Mouse (Mus musculus): ENCODE data around the gene Dnah3. TPM values are rescaled to one million over a fixed set of nuclear protein-coding genes. Genes with fewer than 3 reads are reported as not detected.
A peak's percentile ranks its signal among the peaks of the same experiment; 100 is the strongest.

Gene Dnah3
- total RNA-seq (2021) = under 1 TPM; 0.16 to 0.20 TPM
- long read RNA-seq, experiment 1, partial matches to known transcripts = 0 of 1 reads
- long read RNA-seq, experiment 1, other reads (novel, unspliced or antisense) = 1 of 1 reads
- long read RNA-seq, experiment 2 = 0 reads

- no peak for DNase-seq
Observed at GRCm38 (mm10) chr7:120095180-120095579, at the start of gene Dnah3. Gene Dnah3 (minus strand): TSS chr7:120095280.

GRCm38 (mm10) chr7:120142743-120143142 is 47.7 kb upstream of the Dnah3 start:
- DNase-seq = no peak

- DNase-seq = no peak
Observed at GRCm38 (mm10) chr7:120128951-120129350, 33.9 kb upstream of the Dnah3 start.

GRCm38 (mm10) chr7:120127686-120128059 is 32.6 kb upstream of the Dnah3 start:
- no peak for DNase-seq

- DNase-seq = no peak
Observed at GRCm38 (mm10) chr7:120126976-120127685, 32.1 kb upstream of the Dnah3 start.

- peak; percentile 68 to 80 for DNase-seq
Observed at GRCm38 (mm10) chr7:120124844-120125243, 29.8 kb upstream of the Dnah3 start.

- peak; percentile 39 to 44 for DNase-seq
Observed at GRCm38 (mm10) chr7:120123776-120124175, 28.7 kb upstream of the Dnah3 start.

- peak; percentile 66 to 73 for DNase-seq
Observed at GRCm38 (mm10) chr7:120117529-120117928, 22.4 kb upstream of the Dnah3 start.

- DNase-seq = no peak
Observed at GRCm38 (mm10) chr7:120116976-120117375, 21.9 kb upstream of the Dnah3 start.

- peak; percentile 56 to 57 for DNase-seq
Observed at GRCm38 (mm10) chr7:120109676-120110075, 14.6 kb upstream of the Dnah3 start.

- DNase-seq = no peak
Observed at GRCm38 (mm10) chr7:120106356-120106755, 11.3 kb upstream of the Dnah3 start.

GRCm38 (mm10) chr7:120104975-120105374 is 9.9 kb upstream of the Dnah3 start:
- DNase-seq = no peak

GRCm38 (mm10) chr7:120103019-120103567 is 8.0 kb upstream of the Dnah3 start:
- peak; percentile 62 to 76 for DNase-seq

- peak; percentile 94 to 96 for DNase-seq
Observed at GRCm38 (mm10) chr7:120102164-120102972, 7.3 kb upstream of the Dnah3 start, which contains the start of gene Tmem159. Gene Tmem159 (plus strand): TSS chr7:120102353.

GRCm38 (mm10) chr7:120098403-120098802 is 3.3 kb upstream of the Dnah3 start:
- DNase-seq = peak; percentile 89 to 92

- DNase-seq = peak; percentile 67 to 81
Observed at GRCm38 (mm10) chr7:120097845-120098244, 2.8 kb upstream of the Dnah3 start.

- no peak for DNase-seq
Observed at GRCm38 (mm10) chr7:120094216-120094615, 864 bp downstream of the Dnah3 start.

GRCm38 (mm10) chr7:120093033-120093432 is 2.0 kb downstream of the Dnah3 start:
- no peak for DNase-seq

GRCm38 (mm10) chr7:120080177-120080576 is 14.9 kb downstream of the Dnah3 start:
- DNase-seq = no peak

GRCm38 (mm10) chr7:120069164-120069563 is 25.9 kb downstream of the Dnah3 start:
- DNase-seq = no peak

GRCm38 (mm10) chr7:120068114-120068513 is 27.0 kb downstream of the Dnah3 start:
- DNase-seq = no peak

GRCm38 (mm10) chr7:120064045-120064444 is 31.0 kb downstream of the Dnah3 start:
- no peak for DNase-seq

- peak; percentile 10 to 15 for DNase-seq
Observed at GRCm38 (mm10) chr7:120055479-120055878, 39.6 kb downstream of the Dnah3 start.
